Mouse (Mus musculus): ENCODE results near the gene Dpp6.

The Dpp6 gene

GRCm38 (mm10) chr5:27702482-27702881 is 885.5 kb downstream of the Dpp6 start:
- DNase-seq: no peak

- no peak for DNase-seq
These were observed 888.0 kb downstream of the Dpp6 start for GRCm38 (mm10) chr5:27705020-27705419.

- DNase-seq: no peak
These were observed 889.5 kb downstream of the Dpp6 start for GRCm38 (mm10) chr5:27706551-27706950.

GRCm38 (mm10) chr5:27707283-27707682 is 890.3 kb downstream of the Dpp6 start:
- DNase-seq: no peak

GRCm38 (mm10) chr5:27708209-27708608 is 891.2 kb downstream of the Dpp6 start:
- DNase-seq: peak; percentile 53

- no peak for DNase-seq
These were observed 894.6 kb downstream of the Dpp6 start for GRCm38 (mm10) chr5:27711461-27712192.

- DNase-seq: no peak
These were observed 897.4 kb downstream of the Dpp6 start for GRCm38 (mm10) chr5:27714356-27714755.

- no peak for DNase-seq
These were observed 899.0 kb downstream of the Dpp6 start for GRCm38 (mm10) chr5:27716026-27716425.

GRCm38 (mm10) chr5:27717301-27717700 is 900.3 kb downstream of the Dpp6 start:
- no peak for DNase-seq

- DNase-seq: no peak
These were observed 902.3 kb downstream of the Dpp6 start for GRCm38 (mm10) chr5:27719311-27719710.

- DNase-seq: no peak
These were observed 907.5 kb downstream of the Dpp6 start for GRCm38 (mm10) chr5:27724460-27724859.

GRCm38 (mm10) chr5:27730666-27731065 is 913.7 kb downstream of the Dpp6 start:
- DNase-seq: peak; percentile 41

GRCm38 (mm10) chr5:27731392-27731791 is 914.4 kb downstream of the Dpp6 start:
- no peak for DNase-seq

GRCm38 (mm10) chr5:27732288-27732868 is 915.4 kb downstream of the Dpp6 start:
- DNase-seq: no peak

GRCm38 (mm10) chr5:27737168-27737567 is 920.2 kb downstream of the Dpp6 start:
- peak; percentile 70 for DNase-seq

- no peak for DNase-seq
These were observed 922.2 kb downstream of the Dpp6 start for GRCm38 (mm10) chr5:27739216-27739615.

- DNase-seq: no peak
These were observed 927.9 kb downstream of the Dpp6 start for GRCm38 (mm10) chr5:27744944-27745343.

- DNase-seq: no peak
These were observed 948.8 kb downstream of the Dpp6 start for GRCm38 (mm10) chr5:27765780-27766179.

- no peak for DNase-seq
These were observed 950.9 kb downstream of the Dpp6 start for GRCm38 (mm10) chr5:27767948-27768347.

Measured in lung, postnatal 10 days (tissue).